Mouse (Mus musculus) right cerebral cortex, postnatal 4 days (tissue): ENCODE measurements around the gene Otp.

Experiments
- DNase-seq: peaks from one replicate; pipeline ENCODE4 v3.0.0-alpha.2; 2022

Otp gene

GRCm38 (mm10) chr13:94875396-94875880 lies at the start of gene Otp:
Otp (plus strand) TSS chr13:94875602.
- DNase-seq: no peak

GRCm38 (mm10) chr13:94826389-94826788 lies 49.0 kb upstream of the Otp start:
- no peak for DNase-seq

GRCm38 (mm10) chr13:94826986-94827385 lies 48.4 kb upstream of the Otp start:
- no peak for DNase-seq

- no peak for DNase-seq
Measured at GRCm38 (mm10) chr13:94827847-94828246, 47.6 kb upstream of the Otp start.

- DNase-seq: no peak
Measured at GRCm38 (mm10) chr13:94838047-94838720, 37.2 kb upstream of the Otp start.

- no peak for DNase-seq
Measured at GRCm38 (mm10) chr13:94838756-94839337, 36.6 kb upstream of the Otp start.

GRCm38 (mm10) chr13:94843236-94843635 lies 32.2 kb upstream of the Otp start:
- no peak for DNase-seq

GRCm38 (mm10) chr13:94847870-94848269 lies 27.5 kb upstream of the Otp start:
- no peak for DNase-seq

- DNase-seq: no peak
Measured at GRCm38 (mm10) chr13:94849351-94849750, 26.1 kb upstream of the Otp start.

- DNase-seq: no peak
Measured at GRCm38 (mm10) chr13:94858016-94858575, 17.3 kb upstream of the Otp start.

GRCm38 (mm10) chr13:94859256-94859655 lies 16.1 kb upstream of the Otp start:
- DNase-seq: no peak

GRCm38 (mm10) chr13:94862491-94863230 lies 12.7 kb upstream of the Otp start:
- DNase-seq: no peak

- DNase-seq: no peak
Measured at GRCm38 (mm10) chr13:94866906-94867305, 8.5 kb upstream of the Otp start.

GRCm38 (mm10) chr13:94867772-94868171 lies 7.6 kb upstream of the Otp start:
- no peak for DNase-seq

GRCm38 (mm10) chr13:94868478-94868950 lies 6.9 kb upstream of the Otp start:
- peak; percentile 60 for DNase-seq

GRCm38 (mm10) chr13:94869541-94869940 lies 5.9 kb upstream of the Otp start:
- DNase-seq: no peak

- no peak for DNase-seq
Measured at GRCm38 (mm10) chr13:94870071-94870460, 5.3 kb upstream of the Otp start.

- DNase-seq: no peak
Measured at GRCm38 (mm10) chr13:94870461-94871186, 4.8 kb upstream of the Otp start.

- no peak for DNase-seq
Measured at GRCm38 (mm10) chr13:94871806-94872320, 3.5 kb upstream of the Otp start.

- DNase-seq: no peak
Measured at GRCm38 (mm10) chr13:94872439-94872838, 3.0 kb upstream of the Otp start.

GRCm38 (mm10) chr13:94873111-94874038 lies 2.0 kb upstream of the Otp start:
- peak; percentile 19 for DNase-seq
